Mouse (Mus musculus) kidney, adult 2 months (tissue): ENCODE results near the gene Rassf3. TPM values are rescaled to one million over a fixed set of nuclear protein-coding genes. Genes with fewer than 3 reads are reported as not detected.

Experiments used
- DNase-seq: peaks from one replicate; pipeline ENCODE4 v3.0.0; 2021
- H3K27ac ChIP-seq: fragments of 200-500 bp; 2 replicates; pipeline ENCODE4 v1.5.1; 2012; ENCODE audit warnings: low read depth, low read length, control low read depth, inconsistent platforms; ENCODE audit not compliant: insufficient read depth
- H3K27me3 ChIP-seq: fragments of 200-500 bp; replicated peaks from 2 replicates; pipeline ENCODE4 v1.6.1; 2012; ENCODE audit warnings: mild to moderate bottlenecking, moderate library complexity, low read length, inconsistent platforms; ENCODE audit not compliant: control insufficient read depth, insufficient read depth
- H3K36me3 ChIP-seq: fragments of 200-500 bp; 2 replicates; pipeline ENCODE4 v1.6.1; 2012; ENCODE audit warnings: mild to moderate bottlenecking, moderate library complexity, low read length, inconsistent platforms; ENCODE audit not compliant: control insufficient read depth, insufficient read depth
- H3K4me1 ChIP-seq: fragments of 200-500 bp; 2 replicates; pipeline ENCODE4 v1.6.1; 2011; ENCODE audit warnings: low read length; ENCODE audit not compliant: control insufficient read depth, insufficient read depth
- H3K4me3 ChIP-seq: fragments of 200-500 bp; 2 replicates; pipeline ENCODE4 v1.5.1; 2011; ENCODE audit warnings: mild to moderate bottlenecking, low read depth, low read length, control low read depth; ENCODE audit not compliant: insufficient read depth
- CTCF ChIP-seq: fragments of 200-500 bp; conservative IDR thresholded peaks from 2 replicates; pipeline ENCODE4 v1.5.1; 2011; ENCODE audit warnings: low read depth, mild to moderate bottlenecking, control low read depth, low read length, moderate library complexity, mixed read lengths; ENCODE audit not compliant: insufficient read depth, insufficient read length
- POLR2A ChIP-seq: fragments of 200-500 bp; IDR thresholded peaks from one replicate; pipeline ENCODE4 v1.6.1; 2011; ENCODE audit warnings: low read depth, low read length, control low read depth
- WGBS: fragments of 180-500 bp; shearing (Covaris S2); methylation state at CpG from one replicate; pipeline ENCODE4 v1.1.7; 2018; 5-methylcytosine and 5-hydroxymethylcytosine counted together
- polyA plus RNA-seq: library from polyadenylated mRNA; depleted of rRNA; stranded (reverse); fragments of >200 nt; gene quantifications from 2 replicates; pipeline ENCODE4 v1.2.3, GENCODE M21; 2012

Rassf3 gene
- polyA plus RNA-seq, 1 experiment, result 35.3 TPM

DNA sequence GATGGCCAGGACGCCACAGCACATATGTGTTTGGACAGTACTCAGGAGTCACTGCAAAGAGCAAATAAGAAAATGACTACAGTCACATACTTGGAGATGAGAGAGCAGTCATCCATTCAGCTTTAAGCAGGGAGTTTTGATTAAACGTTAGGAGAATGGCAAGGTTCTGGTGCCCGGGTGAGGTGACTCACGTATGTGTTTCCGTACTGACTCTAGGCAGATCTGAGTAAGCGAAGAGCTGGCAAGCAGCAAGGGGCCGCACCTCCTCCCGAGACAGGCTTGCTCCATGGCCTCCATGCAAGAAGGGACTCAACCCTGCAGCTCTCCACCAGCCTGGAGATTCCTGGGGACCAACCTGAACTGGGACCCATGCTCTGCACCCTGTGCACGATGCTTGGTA lies 32.4 kb downstream of the Rassf3 start:
- 66% methylated on average over 9 of the region's 9 CpGs for WGBS
- DNase-seq, result no peak
- Histone ChIP-seq H3K4me1 (peaks cover 6% of the 10 kb centered on the region), H3K4me3 (no peak overlapping the region), H3K27ac (peak overlapping the region; percentile 18; the same call in 1 of the 2 replicates), H3K36me3 (no peaks in the 10 kb centered on the region), H3K27me3 (no peaks in the 10 kb centered on the region)
- TF ChIP-seq POLR2A (no peak), CTCF (no peak)

DNA sequence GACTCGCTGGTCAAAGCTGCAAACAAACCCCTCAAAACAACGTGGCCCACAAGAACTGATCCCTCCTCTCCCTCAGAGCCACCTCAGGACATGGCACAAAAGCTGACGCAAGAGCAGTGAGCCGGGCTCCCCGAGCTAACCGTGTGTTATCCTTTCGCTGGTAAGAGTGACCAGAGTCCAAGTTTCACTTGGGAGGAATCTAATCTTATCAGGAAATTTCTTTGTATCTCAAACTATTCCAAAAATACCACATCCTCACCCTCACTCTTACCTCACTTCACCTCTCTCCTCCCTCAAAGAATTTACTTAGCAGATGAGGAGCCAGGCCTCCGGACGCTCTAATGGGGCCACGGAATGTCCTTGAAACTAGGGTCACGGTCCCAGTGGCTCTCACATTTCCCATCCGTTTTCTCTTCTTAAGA lies 36.8 kb downstream of the Rassf3 start:
- TF ChIP-seq CTCF (no peak), POLR2A (no peak)
- 43% methylated on average over 12 of the region's 12 CpGs for WGBS
- Histone ChIP-seq H3K4me3 (no peak overlapping the region), H3K27me3 (no peaks in the 10 kb centered on the region), H3K4me1 (peaks cover 21% of the 10 kb centered on the region), H3K36me3 (no peaks in the 10 kb centered on the region), H3K27ac (peak overlapping the region; percentile 8)
- peak; percentile 62 for DNase-seq

DNA sequence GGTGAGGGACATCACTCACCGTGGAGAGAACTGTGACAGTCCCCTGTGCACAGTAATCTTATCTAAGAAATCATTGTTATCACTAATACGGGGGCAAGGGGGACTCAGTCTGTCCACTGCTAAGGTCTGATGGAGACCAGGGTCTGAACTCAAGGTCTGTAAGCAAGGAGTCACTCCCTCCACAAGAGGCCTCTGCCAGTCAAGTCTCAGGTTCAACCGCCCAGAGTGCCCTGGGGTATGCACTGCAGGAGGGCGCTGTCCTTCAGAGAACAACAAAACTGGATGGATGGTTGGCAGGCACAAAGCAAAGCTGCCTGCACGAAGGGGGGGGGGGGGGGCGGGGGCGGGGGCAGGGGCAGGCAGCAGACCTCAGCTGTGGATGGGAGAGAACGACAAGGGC lies 38.0 kb downstream of the Rassf3 start:
- Histone ChIP-seq H3K4me1 (peaks cover 21% of the 10 kb centered on the region), H3K36me3 (no peaks in the 10 kb centered on the region), H3K4me3 (no peak overlapping the region), H3K27ac (no peak overlapping the region), H3K27me3 (no peaks in the 10 kb centered on the region)
- WGBS, result 75% methylated on average over 6 of the region's 8 CpGs
- DNase-seq, result no peak
- TF ChIP-seq CTCF (no peak), POLR2A (no peak)

DNA sequence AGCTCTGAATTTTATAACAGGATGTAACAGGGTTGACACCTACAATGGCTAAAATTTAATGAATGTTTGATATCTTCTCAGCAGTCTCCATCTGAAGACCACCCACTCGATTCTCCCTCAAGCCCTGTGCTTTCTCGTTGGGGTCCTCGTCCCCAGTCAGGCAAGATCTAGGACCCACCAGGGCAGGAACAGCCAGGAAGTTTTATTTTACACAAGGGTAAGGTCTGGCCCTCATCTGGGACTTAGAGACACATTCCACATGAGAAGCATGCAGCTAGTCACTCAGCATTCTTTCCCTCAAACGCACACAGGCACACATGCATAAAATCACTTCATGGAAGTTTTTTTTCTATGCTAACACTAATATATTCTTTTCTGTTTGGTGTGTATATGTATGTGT lies 39.5 kb downstream of the Rassf3 start:
- no peak overlapping the region for H3K4me3 ChIP-seq
- TF ChIP-seq CTCF, result no peak
- TF ChIP-seq POLR2A, result no peak
- no peak for DNase-seq
- no peaks in the 10 kb centered on the region for H3K27me3 ChIP-seq
- H3K4me1 ChIP-seq, result peaks cover 29% of the 10 kb centered on the region
- no peaks in the 10 kb centered on the region for H3K36me3 ChIP-seq
- 38% methylated on average over 4 of the region's 4 CpGs for WGBS
- H3K27ac ChIP-seq, result peak overlapping the region; percentile 39; the same call in 1 of the 2 replicates

DNA sequence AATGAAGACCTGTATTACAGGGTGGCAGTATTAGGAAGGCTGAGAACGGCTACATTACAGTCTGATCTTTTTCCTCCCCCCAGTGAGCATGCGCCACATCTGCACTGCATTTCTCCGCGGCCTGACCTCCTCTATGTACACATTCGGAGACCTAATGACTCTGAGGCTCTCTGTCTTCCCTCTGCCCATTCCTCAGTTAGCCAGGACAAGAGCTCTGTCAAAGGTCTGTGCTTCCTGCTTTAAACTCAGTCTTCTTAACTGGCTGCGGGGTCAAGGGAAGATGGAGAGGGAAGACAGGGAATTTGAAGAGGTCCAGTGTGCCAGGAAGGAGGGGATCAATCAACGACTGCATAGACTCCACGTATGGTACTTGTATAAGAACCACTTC lies 39.9 kb downstream of the Rassf3 start:
- H3K36me3 ChIP-seq, result no peaks in the 10 kb centered on the region
- no peak for TF ChIP-seq POLR2A
- H3K27ac ChIP-seq, result peak overlapping the region; percentile 83; the same call in 1 of the 2 replicates
- H3K4me1 ChIP-seq, result peaks cover 30% of the 10 kb centered on the region
- DNase-seq, result no peak
- no peaks in the 10 kb centered on the region for H3K27me3 ChIP-seq
- H3K4me3 ChIP-seq, result no peak overlapping the region
- 35% methylated on average over 8 of the region's 8 CpGs for WGBS

DNA sequence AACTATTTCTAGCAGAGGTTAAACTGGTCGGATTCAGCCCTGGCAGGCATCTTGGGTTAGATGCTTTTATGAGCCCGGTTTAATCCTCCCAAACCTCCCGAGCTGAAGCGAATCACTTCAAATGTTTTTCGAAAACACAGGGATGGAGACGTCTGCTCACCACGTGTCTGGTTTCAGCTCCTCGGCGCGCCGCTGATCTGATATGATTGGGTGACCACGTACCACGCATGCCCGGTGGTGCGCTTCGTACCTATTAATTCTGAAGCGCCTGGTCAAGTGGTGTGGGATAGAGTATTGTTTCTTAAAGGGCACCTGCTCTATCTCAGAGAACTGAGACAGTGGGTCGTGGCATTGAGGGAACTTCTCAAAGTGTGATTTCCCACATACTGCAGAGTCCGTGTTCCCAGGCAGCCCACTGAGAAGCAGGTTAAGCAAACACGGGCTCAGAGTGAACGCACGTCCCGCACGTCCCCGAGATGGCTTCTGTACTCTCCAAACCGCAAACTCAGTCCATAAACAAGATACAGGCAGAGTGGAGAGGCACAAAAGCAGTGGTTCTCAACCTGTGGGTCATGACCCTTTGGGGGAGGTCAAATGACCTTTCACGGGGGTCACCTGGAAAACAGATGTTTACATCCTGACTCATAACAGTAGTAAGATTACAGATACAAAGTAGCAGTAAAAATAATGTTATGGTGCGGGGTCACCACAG lies 40.4 kb downstream of the Rassf3 start:
- Histone ChIP-seq H3K4me3 (peak overlapping the region; percentile 22), H3K36me3 (no peaks in the 10 kb centered on the region), H3K27me3 (no peaks in the 10 kb centered on the region), H3K27ac (peak overlapping the region; percentile 83; the same call in 1 of the 2 replicates), H3K4me1 (peaks cover 35% of the 10 kb centered on the region)
- DNase-seq, result peak; percentile 74
- WGBS, result 37% methylated on average over 28 of the region's 28 CpGs
- no peak for TF ChIP-seq POLR2A
- TF ChIP-seq CTCF, result no peak

DNA sequence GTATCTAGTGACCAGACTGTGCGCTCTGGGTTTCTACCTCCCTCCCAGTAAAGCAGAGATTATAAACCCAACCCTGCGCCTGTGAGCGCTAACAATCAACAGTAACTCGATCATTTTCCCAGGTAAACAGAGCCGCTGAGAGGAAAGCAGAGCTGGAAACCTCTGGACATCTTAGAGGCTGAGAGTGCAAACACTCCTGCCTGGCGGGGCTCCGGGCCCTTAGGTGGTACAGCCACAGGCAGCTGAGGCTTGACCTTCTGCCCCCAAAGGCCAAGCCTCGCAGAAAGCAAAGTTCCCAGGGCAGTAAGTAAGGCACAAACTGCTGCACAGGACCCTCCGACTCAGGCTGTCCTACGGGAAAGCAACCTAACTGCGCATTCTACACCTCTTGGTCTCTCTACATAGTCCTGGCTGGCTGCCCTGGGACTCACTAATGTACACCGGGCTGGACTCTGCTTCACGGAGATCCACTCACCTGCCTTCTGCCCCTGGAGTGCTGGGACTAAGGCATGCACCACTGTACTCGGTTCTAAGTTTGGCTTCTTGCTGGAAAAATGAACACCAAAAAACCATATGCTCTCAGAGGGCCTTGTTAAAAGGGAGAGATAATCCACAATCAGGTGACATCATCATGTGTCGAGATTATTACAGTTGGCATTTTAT lies 41.6 kb downstream of the Rassf3 start:
- H3K36me3 ChIP-seq, result no peaks in the 10 kb centered on the region
- 68% methylated on average over 15 of the region's 15 CpGs for WGBS
- H3K4me1 ChIP-seq, result peaks cover 45% of the 10 kb centered on the region
- TF ChIP-seq POLR2A (no peak), CTCF (no peak)
- H3K4me3 ChIP-seq, result no peak overlapping the region
- DNase-seq, result no peak
- no peak overlapping the region for H3K27ac ChIP-seq
- no peaks in the 10 kb centered on the region for H3K27me3 ChIP-seq
